In genomic region chr5:124530655-124531582, GRCm38 (mm10) we compare ENCODE assay signal across 8 mouse cellular contexts. TPM values are rescaled to one million over a fixed set of nuclear protein-coding genes. Genes with fewer than 3 reads are reported as not detected.
A peak's percentile ranks its signal among the peaks of the same experiment; 100 is the strongest.
DNase-seq lines count a peak whose midpoint lies in the region; TF ChIP-seq lines count a peak whose summit lies in the region.

Gene Rilpl1, minus strand, starts transcription at chr5:124531391.

- no peak; a peak in 1 of 4 replicates for TF ChIP-seq POLR2A in MEL (IDR thresholded peaks at IDR 0.05; ENCODE audit: control insufficient read depth in 1 of 2, insufficient read depth in 1 of 2, low read depth in 1 of 2, low read length in 2 of 2, poor library complexity in 1 of 2)
- 0 out of 2 replicates have a peak, but pooled peaks have one; percentile 34 for TF ChIP-seq POLR2A in cerebellum, adult 2 months (IDR thresholded peaks at IDR 0.05; ENCODE audit: borderline replicate concordance, insufficient read depth, low read length)

- no peaks in the 10 kb centered on the region for H3K9me3 ChIP-seq in MEL (replicated peaks; ENCODE audit: insufficient read depth, low read length)
- H3K9me3 ChIP-seq in hindbrain, embryonic 10.5 days: no peaks in the 10 kb centered on the region

- TF ChIP-seq CTCF in MEL (IDR thresholded peaks at IDR 0.05 in 2 of 3, conservative IDR thresholded peaks at IDR 0.05 in 1 of 3; ENCODE audit: control insufficient read depth in 1 of 3, insufficient read depth in 1 of 3, low read depth in 2 of 3, low read length in 3 of 3, poor library complexity in 1 of 3, severe bottlenecking in 1 of 3): no peak
- no peak for TF ChIP-seq CTCF in cerebellum, adult 2 months (IDR thresholded peaks at IDR 0.05; ENCODE audit: borderline replicate concordance, insufficient read depth, low read depth, low read length)

- no peak for TF ChIP-seq EP300 in MEL (IDR thresholded peaks at IDR 0.05; ENCODE audit: low read depth in 1 of 2, low read length in 2 of 2)

- no peak within 1 kb of the TSS for H3K27ac ChIP-seq in MEL (ENCODE audit: control insufficient read depth, low read depth, low read length)
- H3K27ac ChIP-seq in cerebellum, adult 2 months (ENCODE audit: insufficient read depth, low read length): no peak within 1 kb of the TSS
- peak within 1 kb of the TSS; percentile 96 for H3K27ac ChIP-seq in hindbrain, embryonic 10.5 days

- peaks cover 14 to 19% of the 10 kb centered on the region in 2 experiments for H3K4me1 ChIP-seq in MEL (ENCODE audit: control insufficient read depth in 1 of 2, insufficient read depth in 2 of 2, low read length in 2 of 2)
- H3K4me1 ChIP-seq in cerebellum, adult 2 months (ENCODE audit: control insufficient read depth, insufficient read depth, low read length): no peaks in the 10 kb centered on the region
- H3K4me1 ChIP-seq in hindbrain, embryonic 10.5 days (replicated peaks): peaks cover 49% of the 10 kb centered on the region

- no peak for TF ChIP-seq RAD21 in MEL (IDR thresholded peaks at IDR 0.05; ENCODE audit: low read depth, low read length)

- peak within 1 kb of the TSS; percentile 78 to 99 for H3K4me3 ChIP-seq in MEL (ENCODE audit: control insufficient read depth in 1 of 2, insufficient read depth in 1 of 2, low read depth in 2 of 2, low read length in 2 of 2)
- peak within 1 kb of the TSS; percentile 68 for H3K4me3 ChIP-seq in cerebellum, adult 2 months (replicated peaks; ENCODE audit: insufficient read depth, low read depth, low read length)
- H3K4me3 ChIP-seq in hindbrain, embryonic 10.5 days: peak within 1 kb of the TSS; percentile 87

- no peaks in the 10 kb centered on the region for H3K27me3 ChIP-seq in MEL (ENCODE audit: control insufficient read depth in 1 of 2, insufficient read depth in 2 of 2, low read length in 2 of 2)
- no peaks in the 10 kb centered on the region for H3K27me3 ChIP-seq in cerebellum, adult 2 months (ENCODE audit: control insufficient read depth, insufficient read depth, low read length)
- H3K27me3 ChIP-seq in hindbrain, embryonic 10.5 days (ENCODE audit: insufficient read depth, poor library complexity, severe bottlenecking): no peaks in the 10 kb centered on the region

- H3K79me2 ChIP-seq in MEL (ENCODE audit: control insufficient read depth, insufficient read depth, low read length, poor library complexity): peaks cover 2% of the 10 kb centered on the region; the same call in 1 of the 2 replicates

- peak; percentile 78 for DNase-seq in MEL (ENCODE audit: low read depth, low spot score)
- peak; percentile 73 to 74 for DNase-seq in cerebellum, adult 2 months
- DNase-seq in frontal cortex, adult 2 months (ENCODE audit: extremely low spot score in 1 of 2, low spot score in 1 of 2): peak in 1 of 2 experiments; percentile 75
- peak; percentile 91 for DNase-seq in hindbrain, embryonic 10.5 days (ENCODE audit: low spot score)
- peak; percentile 74 to 83 for DNase-seq in layer of hippocampus, postnatal 14 days (ENCODE audit: low spot score in 2 of 2)
- DNase-seq in lung, postnatal 10 days: peak; percentile 92
- peak; percentile 93 for DNase-seq in retina, postnatal 1 day
- peak; percentile 65 for DNase-seq in urinary bladder, postnatal 25 days (ENCODE audit: low spot score)

- H3K9ac ChIP-seq in MEL (ENCODE audit: control insufficient read depth, low read depth, low read length, poor library complexity, severe bottlenecking): peak within 1 kb of the TSS; percentile 70

- peaks cover 0 to 8% of the 10 kb centered on the region in 2 experiments; a peak in 2 of 4 replicates for H3K36me3 ChIP-seq in MEL (ENCODE audit: control insufficient read depth in 1 of 2, insufficient read depth in 2 of 2, low read length in 2 of 2)
- peaks cover 14% of the 10 kb centered on the region for H3K36me3 ChIP-seq in hindbrain, embryonic 10.5 days

- WGBS in cerebellum, adult 2 months: under 1% methylated on average over 96 of the region's 96 CpGs
- under 1% methylated on average over 95 of the region's 96 CpGs for WGBS in hindbrain, embryonic 10.5 days

TF ChIP-seq in MEL, 35 proteins besides CTCF, POLR2A, EP300 and RAD21:
- TF ChIP-seq GABPA (IDR thresholded peaks at IDR 0.05; ENCODE audit: low read depth, low read length) (no peak), SIN3A (IDR thresholded peaks at IDR 0.05; ENCODE audit: low read length) (peak; percentile 25; the same call in 1 of the 2 replicates), E2F4 (IDR thresholded peaks at IDR 0.05; ENCODE audit: borderline replicate concordance, low read depth, low read length) (no peak), ELF1 (IDR thresholded peaks at IDR 0.05; ENCODE audit: low read depth, low read length) (no peak), GATA1 (IDR thresholded peaks at IDR 0.05; ENCODE audit: low read depth, low read length) (no peak), KAT2A (conservative IDR thresholded peaks at IDR 0.05; ENCODE audit: low read depth, low read length) (no peak), NRF1 (IDR thresholded peaks at IDR 0.05; ENCODE audit: insufficient read depth, low read depth, low read length, poor library complexity, severe bottlenecking) (peak; percentile 64), MYB (IDR thresholded peaks at IDR 0.05; ENCODE audit: low read depth, low read length) (no peak), UBTF (IDR thresholded peaks at IDR 0.05; ENCODE audit: borderline replicate concordance, insufficient read depth, low read depth, low read length) (0 out of 2 replicates have a peak, but pooled peaks have one; percentile 30), MAX (IDR thresholded peaks at IDR 0.05; ENCODE audit: low read length) (peak; percentile 39; the same call in 1 of the 2 replicates), MXI1 (IDR thresholded peaks at IDR 0.05; ENCODE audit: low read depth, low read length) (peak; percentile 52; the same call in 1 of the 2 replicates), NELFE (IDR thresholded peaks at IDR 0.05; ENCODE audit: low read depth, low read length) (peak; percentile 22; the same call in 1 of the 2 replicates), ZMIZ1 (IDR thresholded peaks at IDR 0.05; ENCODE audit: low read depth, low read length) (no peak), TAL1 (IDR thresholded peaks at IDR 0.05; ENCODE audit: low read length) (no peak), ZNF384 (IDR thresholded peaks at IDR 0.05; ENCODE audit: low read depth, low read length) (no peak)

RNA-seq across cellular contexts. Expression of gene Rilpl1, which starts in this region (rescaled TPM):
- 5.0 and 5.7 TPM in 2 replicates for total RNA-seq in MEL (2012; rRNA removed)
- polyA plus RNA-seq in MEL (2012; ENCODE audit: insufficient read depth in 1 of 2, insufficient read length in 2 of 2, low read depth in 1 of 2, low replicate concordance in 2 of 2, missing spikeins in 1 of 2): 1 to 10 TPM in 1 of 2 experiments, not detected in 1; 8.6 TPM
- 20.2 and 22.7 TPM in 2 replicates for polyA plus RNA-seq in cerebellum, adult 2 months (2012; rRNA removed)
- polyA plus RNA-seq in frontal cortex, adult 2 months (2012; rRNA removed): 44.7 and 51.7 TPM in 2 replicates
- polyA plus RNA-seq in hindbrain, embryonic 10.5 days (2016; fragmentation: Nextera tagmentation; extraction: Ambion mirVana): 19.6 and 22.8 TPM in 2 replicates
- total RNA-seq in layer of hippocampus, postnatal 14 days (2021): 10 to 100 TPM; 41.6 TPM
